Mouse (Mus musculus): Measurements from ENCODE around the gene Nup62cl. TPM values are rescaled to one million over a fixed set of nuclear protein-coding genes. Genes with fewer than 3 reads are reported as not detected.
A peak's percentile ranks its signal among the peaks of the same experiment; 100 is the strongest.

Gene Nup62cl
- total RNA-seq (2014; rRNA removed): 1.4 and 7.4 TPM in 2 replicates
- 0.30 and 3.4 TPM in 2 replicates for polyA plus RNA-seq (2012; rRNA removed)

DNA sequence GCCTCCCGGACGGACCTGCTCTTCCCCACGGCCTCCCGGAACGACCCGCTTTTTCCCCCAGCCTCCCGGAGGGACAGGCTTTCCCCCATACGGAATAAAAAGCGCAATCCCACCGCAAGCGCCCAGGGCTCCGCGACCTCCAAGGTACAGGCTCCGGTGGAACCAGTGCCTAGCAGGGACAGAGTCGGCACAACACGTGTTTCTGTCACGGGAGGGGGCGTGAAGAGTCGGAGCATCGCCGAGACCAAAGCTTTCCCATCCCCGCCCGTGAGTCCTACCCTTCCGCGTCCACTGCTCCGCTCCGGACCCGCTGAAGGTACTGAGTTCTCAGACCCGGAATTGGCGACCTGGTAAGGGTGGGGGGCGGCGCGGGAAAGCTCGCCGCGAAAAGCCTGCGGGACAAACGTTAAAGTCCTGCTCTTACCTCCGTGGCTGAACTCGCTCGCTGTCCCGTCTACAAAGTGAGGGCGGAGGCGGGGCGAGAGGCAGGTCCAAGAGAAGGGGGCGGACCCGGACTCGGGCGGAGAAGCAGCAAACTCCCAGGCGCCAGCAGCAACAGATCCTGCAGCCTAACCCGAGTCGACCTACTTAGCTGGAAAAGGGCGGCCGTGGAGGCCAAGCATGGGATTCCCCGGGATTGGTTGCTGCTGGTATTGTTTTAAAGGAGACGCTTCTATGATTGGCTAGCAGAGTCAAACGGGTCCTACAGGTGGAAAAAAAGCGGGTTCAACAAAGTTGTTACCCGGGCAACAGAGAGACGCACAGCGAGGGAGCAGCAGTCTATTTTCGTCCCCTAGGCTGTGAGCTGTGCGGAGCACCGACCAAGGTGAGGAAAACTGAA, at the start of gene Nup62cl, which contains the start of gene Pih1h3b:
Gene Nup62cl, minus strand, starts transcription at position 578 of the 841 bp plus-strand sequence.
Gene Pih1h3b, plus strand, starts transcription at position 745 of the 841 bp plus-strand sequence.
- Histone ChIP-seq H3K27ac (replicated peaks; ENCODE audit: insufficient read depth, low read depth, low read length) (no peak within 1 kb of the TSS), H3K4me1 (ENCODE audit: control insufficient read depth, insufficient read depth, low read length) (no peaks in the 10 kb centered on the region), H3K79me2 (ENCODE audit: control insufficient read depth, insufficient read depth, low read length) (no peaks in the 10 kb centered on the region), H3K9ac (ENCODE audit: low read depth, low read length) (peak within 1 kb of the TSS; percentile 34; the same call in 1 of the 2 replicates), H3K36me3 (ENCODE audit: control insufficient read depth, insufficient read depth, low read length) (no peaks in the 10 kb centered on the region), H3K4me3 (ENCODE audit: insufficient read depth, low read depth, low read length) (peak within 1 kb of the TSS; percentile 75), H3K27me3 (ENCODE audit: control insufficient read depth, insufficient read depth, low read length) (0 out of 2 replicates have a peak, but pooled peaks cover 9% of the 10 kb centered on the region)
- TF ChIP-seq POLR2A (IDR thresholded peaks at IDR 0.05; ENCODE audit: extremely low read depth, insufficient read depth, low read length) (no peak), CTCF (IDR thresholded peaks at IDR 0.05; ENCODE audit: low read depth, low read length) (no peak)
- peak; percentile 62 for DNase-seq (ENCODE audit: extremely low read depth, low read depth, low spot score)
- WGBS: 5% methylated on average over 62 of the region's 64 CpGs

DNA sequence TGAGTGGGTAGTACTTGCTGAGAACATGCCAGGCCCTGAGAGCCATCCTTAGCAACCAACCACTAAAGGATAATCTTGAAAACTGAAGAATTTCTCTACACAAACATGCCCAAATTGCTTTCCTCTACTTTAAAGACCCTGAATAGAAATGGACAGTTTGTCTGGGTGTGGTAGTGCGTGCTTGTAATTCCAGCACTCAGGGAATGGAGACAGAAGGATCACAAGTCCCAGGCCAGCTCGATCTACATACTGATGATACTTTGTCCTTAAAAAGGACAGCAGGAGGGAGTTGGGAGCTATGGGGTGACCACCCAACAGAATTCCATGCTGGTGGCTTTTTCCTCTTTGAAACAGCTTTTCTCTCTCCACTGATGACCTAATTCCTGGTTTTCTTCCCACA, 31.6 kb upstream of the Nup62cl start:
- no peaks in the 10 kb centered on the region for H3K36me3 ChIP-seq (ENCODE audit: control insufficient read depth, insufficient read depth, low read length)
- TF ChIP-seq POLR2A (IDR thresholded peaks at IDR 0.05; ENCODE audit: extremely low read depth, insufficient read depth, low read length): no peak
- TF ChIP-seq CTCF (IDR thresholded peaks at IDR 0.05; ENCODE audit: low read depth, low read length): no peak
- DNase-seq (ENCODE audit: extremely low read depth, low read depth, low spot score): no peak
- WGBS: 93% methylated on average over 2 of the region's 2 CpGs
- H3K27me3 ChIP-seq (ENCODE audit: control insufficient read depth, insufficient read depth, low read length): no peaks in the 10 kb centered on the region
- H3K4me1 ChIP-seq (ENCODE audit: control insufficient read depth, insufficient read depth, low read length): no peaks in the 10 kb centered on the region
- H3K4me3 ChIP-seq (ENCODE audit: insufficient read depth, low read depth, low read length): no peak overlapping the region
- H3K79me2 ChIP-seq (ENCODE audit: control insufficient read depth, insufficient read depth, low read length): no peaks in the 10 kb centered on the region
- H3K9ac ChIP-seq (ENCODE audit: low read depth, low read length): no peak overlapping the region
- no peak overlapping the region for H3K27ac ChIP-seq (replicated peaks; ENCODE audit: insufficient read depth, low read depth, low read length)

DNA sequence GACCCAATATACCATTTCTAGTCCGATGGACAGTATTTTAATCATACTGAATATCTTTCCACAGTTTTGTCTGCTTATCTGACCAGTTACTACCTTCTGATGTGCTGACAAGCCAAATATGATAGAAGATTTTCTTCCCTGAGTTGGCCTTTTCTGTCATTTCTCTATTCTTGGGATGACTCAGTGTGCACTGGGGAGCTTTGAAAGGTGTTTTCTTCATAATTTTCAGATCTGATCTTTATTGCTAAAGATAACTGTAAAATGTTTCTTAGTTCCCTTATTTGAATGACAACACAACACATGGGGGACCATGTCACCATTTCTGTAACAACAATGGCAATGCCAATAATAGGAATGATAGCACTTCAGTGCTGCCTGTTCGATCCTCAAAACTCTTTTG, 20.0 kb upstream of the Nup62cl start:
- TF ChIP-seq CTCF (IDR thresholded peaks at IDR 0.05; ENCODE audit: low read depth, low read length): no peak
- no peak for TF ChIP-seq POLR2A (IDR thresholded peaks at IDR 0.05; ENCODE audit: extremely low read depth, insufficient read depth, low read length)
- no peaks in the 10 kb centered on the region for H3K4me1 ChIP-seq (ENCODE audit: control insufficient read depth, insufficient read depth, low read length)
- H3K79me2 ChIP-seq (ENCODE audit: control insufficient read depth, insufficient read depth, low read length): no peaks in the 10 kb centered on the region
- H3K27me3 ChIP-seq (ENCODE audit: control insufficient read depth, insufficient read depth, low read length): no peaks in the 10 kb centered on the region
- no peak overlapping the region for H3K4me3 ChIP-seq (ENCODE audit: insufficient read depth, low read depth, low read length)
- H3K27ac ChIP-seq (replicated peaks; ENCODE audit: insufficient read depth, low read depth, low read length): no peak overlapping the region
- no peak overlapping the region for H3K9ac ChIP-seq (ENCODE audit: low read depth, low read length)
- no peak for DNase-seq (ENCODE audit: extremely low read depth, low read depth, low spot score)
- no peaks in the 10 kb centered on the region for H3K36me3 ChIP-seq (ENCODE audit: control insufficient read depth, insufficient read depth, low read length)
- WGBS: 93% methylated on average over 2 of the region's 2 CpGs

DNA sequence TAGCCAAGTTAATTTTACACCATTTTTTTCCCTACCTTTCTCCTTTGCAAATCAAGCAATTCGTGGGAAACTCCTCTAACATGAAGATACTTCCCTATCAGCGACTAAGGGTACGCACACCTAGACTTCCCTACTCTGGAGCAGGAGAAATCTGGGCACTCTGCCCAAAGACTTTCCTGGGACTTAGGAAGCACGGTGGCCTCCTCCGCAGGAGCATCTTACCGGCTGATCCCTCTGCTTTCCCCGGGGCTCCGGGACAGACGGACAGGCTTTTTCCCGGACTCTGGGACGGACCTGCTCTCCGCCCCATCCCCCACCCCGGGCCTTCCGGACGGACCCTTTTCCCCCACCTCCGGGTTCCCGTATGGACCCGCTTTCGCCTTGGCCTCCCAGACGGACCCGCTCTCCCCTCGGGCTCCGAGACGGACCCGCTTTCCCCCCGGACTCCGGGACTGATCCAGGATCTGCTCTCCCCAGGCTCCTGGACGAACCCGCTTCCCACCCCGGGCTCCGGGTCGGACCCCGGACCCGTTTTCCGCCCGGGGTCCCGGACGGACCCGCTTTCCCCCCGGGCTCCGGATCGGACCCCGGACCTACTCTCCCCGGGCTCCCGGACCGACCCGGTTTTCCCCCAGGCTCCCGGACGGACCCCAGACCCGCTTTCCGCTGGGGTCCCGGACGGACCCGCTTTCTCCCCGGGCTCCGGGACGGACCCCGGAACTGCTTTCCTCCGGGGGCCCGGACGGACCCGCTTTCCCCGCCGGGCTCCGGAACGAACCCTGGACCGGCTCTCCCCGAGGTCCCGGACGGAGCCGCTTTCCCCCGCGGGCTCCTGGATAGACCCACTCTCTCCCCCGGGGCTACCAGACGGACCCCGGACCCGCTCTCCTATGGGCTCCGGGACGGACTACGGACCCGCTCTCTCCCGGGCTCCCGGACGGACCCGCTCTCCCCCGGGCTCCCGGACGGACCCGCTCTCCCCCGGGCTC, 1.3 kb downstream of the Nup62cl start:
- Histone ChIP-seq H3K36me3 (ENCODE audit: control insufficient read depth, insufficient read depth, low read length) (no peaks in the 10 kb centered on the region), H3K27ac (replicated peaks; ENCODE audit: insufficient read depth, low read depth, low read length) (no peak overlapping the region), H3K4me3 (ENCODE audit: insufficient read depth, low read depth, low read length) (peak overlapping the region; percentile 11; the same call in 1 of the 2 replicates), H3K79me2 (ENCODE audit: control insufficient read depth, insufficient read depth, low read length) (no peaks in the 10 kb centered on the region), H3K27me3 (ENCODE audit: control insufficient read depth, insufficient read depth, low read length) (0 out of 2 replicates have a peak, but pooled peaks cover 9% of the 10 kb centered on the region), H3K4me1 (ENCODE audit: control insufficient read depth, insufficient read depth, low read length) (no peaks in the 10 kb centered on the region), H3K9ac (ENCODE audit: low read depth, low read length) (no peak overlapping the region)
- DNase-seq (ENCODE audit: extremely low read depth, low read depth, low spot score): no peak
- 5% methylated on average over 65 of the region's 90 CpGs for WGBS
- no peak for TF ChIP-seq CTCF (IDR thresholded peaks at IDR 0.05; ENCODE audit: low read depth, low read length)
- TF ChIP-seq POLR2A (IDR thresholded peaks at IDR 0.05; ENCODE audit: extremely low read depth, insufficient read depth, low read length): no peak

DNA sequence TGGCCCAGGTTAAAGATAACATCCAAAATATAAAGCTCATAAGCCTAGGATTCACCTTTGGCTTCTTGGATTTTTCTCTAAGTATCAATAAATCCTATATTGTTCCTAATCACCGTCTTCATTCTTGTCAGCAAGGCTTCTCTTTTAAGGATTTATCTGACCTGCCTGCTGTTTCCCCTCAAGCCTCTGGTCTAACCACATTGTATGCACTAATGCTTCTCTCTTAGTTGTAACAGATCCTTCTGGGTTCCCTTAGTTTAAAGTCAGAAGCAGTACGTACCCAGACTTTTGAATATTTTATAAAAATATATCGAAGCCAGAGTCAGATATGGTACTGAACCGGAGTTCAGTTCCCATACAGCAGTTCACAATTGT, 63.8 kb downstream of the Nup62cl start:
- WGBS: 79% methylated on average over 4 of the region's 4 CpGs
- no peaks in the 10 kb centered on the region; the same call in 1 of the 2 replicates for H3K79me2 ChIP-seq (ENCODE audit: control insufficient read depth, insufficient read depth, low read length)
- H3K4me3 ChIP-seq (ENCODE audit: insufficient read depth, low read depth, low read length): no peak overlapping the region
- H3K27ac ChIP-seq (replicated peaks; ENCODE audit: insufficient read depth, low read depth, low read length): no peak overlapping the region
- H3K36me3 ChIP-seq (ENCODE audit: control insufficient read depth, insufficient read depth, low read length): peaks cover 3% of the 10 kb centered on the region; the same call in 1 of the 2 replicates
- no peak for TF ChIP-seq CTCF (IDR thresholded peaks at IDR 0.05; ENCODE audit: low read depth, low read length)
- no peak for TF ChIP-seq POLR2A (IDR thresholded peaks at IDR 0.05; ENCODE audit: extremely low read depth, insufficient read depth, low read length)
- no peak for DNase-seq (ENCODE audit: extremely low read depth, low read depth, low spot score)
- H3K27me3 ChIP-seq (ENCODE audit: control insufficient read depth, insufficient read depth, low read length): no peaks in the 10 kb centered on the region
- no peak overlapping the region for H3K9ac ChIP-seq (ENCODE audit: low read depth, low read length)
- H3K4me1 ChIP-seq (ENCODE audit: control insufficient read depth, insufficient read depth, low read length): no peaks in the 10 kb centered on the region; the same call in 1 of the 2 replicates

Data from liver, adult 2 months (tissue).